Mouse (Mus musculus) R1 (cell line): ENCODE results near the gene Mbl1.
A peak's percentile ranks its signal among the peaks of the same experiment; 100 is the strongest.

Experiments
- DNase-seq: peaks from one replicate; pipeline ENCODE4 v3.0.0-alpha.2; 2018; ENCODE audit warnings: low read depth, low spot score

Mbl1 gene

GRCm38 (mm10) chr14:41151220-41151898 lies at the start of gene Mbl1:
Gene Mbl1 (plus strand): TSS chr14:41151458.
- no peak for DNase-seq

DNA sequence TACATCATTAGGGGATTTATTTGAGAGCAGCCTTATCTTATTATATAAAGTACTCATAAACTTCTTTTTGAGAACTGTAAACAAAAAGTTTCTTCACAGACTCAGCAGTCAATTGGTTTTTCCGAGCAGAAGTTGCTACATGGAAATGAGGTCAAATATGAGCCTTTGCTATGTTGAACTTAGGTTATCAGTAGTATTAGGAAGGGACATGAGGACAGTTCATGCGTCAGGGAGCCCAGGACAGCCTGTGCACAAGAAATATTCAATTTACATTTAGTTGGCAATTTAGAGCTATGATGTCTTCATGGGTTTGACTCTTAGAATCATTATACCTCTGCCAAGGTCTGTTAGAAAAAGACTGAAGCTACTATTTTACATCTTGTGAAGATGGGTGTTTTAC lies 49.0 kb upstream of the Mbl1 start:
- DNase-seq, result no peak

- DNase-seq, result peak; percentile 9
Observed at GRCm38 (mm10) chr14:41104853-41105444, 46.3 kb upstream of the Mbl1 start, which contains the start of gene Mat1a. Gene Mat1a (plus strand): TSS chr14:41105035.

- DNase-seq, result no peak
Observed at GRCm38 (mm10) chr14:41111031-41111668, 40.1 kb upstream of the Mbl1 start.

DNA sequence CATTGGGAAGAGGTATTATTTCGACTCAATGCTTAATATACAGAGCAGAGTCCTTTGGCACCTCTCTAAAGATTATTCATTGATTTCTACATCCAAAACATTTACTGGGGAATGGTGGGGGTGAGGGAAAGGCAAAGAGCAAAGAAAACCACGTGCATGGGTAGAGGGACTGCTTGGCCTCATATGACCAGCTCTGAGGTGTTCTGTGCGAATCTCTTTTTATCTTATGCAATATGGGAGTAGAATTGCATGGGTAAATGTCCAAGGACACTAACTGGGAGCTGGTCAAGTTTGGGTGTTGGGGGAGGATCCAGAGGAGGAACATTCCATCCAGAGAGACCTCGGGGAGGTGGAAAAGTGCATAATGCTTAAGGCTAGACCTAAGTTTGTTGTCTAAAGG lies 38.3 kb upstream of the Mbl1 start:
- no peak for DNase-seq

- DNase-seq, result no peak
Observed at GRCm38 (mm10) chr14:41116271-41116670, 35.0 kb upstream of the Mbl1 start.

DNA sequence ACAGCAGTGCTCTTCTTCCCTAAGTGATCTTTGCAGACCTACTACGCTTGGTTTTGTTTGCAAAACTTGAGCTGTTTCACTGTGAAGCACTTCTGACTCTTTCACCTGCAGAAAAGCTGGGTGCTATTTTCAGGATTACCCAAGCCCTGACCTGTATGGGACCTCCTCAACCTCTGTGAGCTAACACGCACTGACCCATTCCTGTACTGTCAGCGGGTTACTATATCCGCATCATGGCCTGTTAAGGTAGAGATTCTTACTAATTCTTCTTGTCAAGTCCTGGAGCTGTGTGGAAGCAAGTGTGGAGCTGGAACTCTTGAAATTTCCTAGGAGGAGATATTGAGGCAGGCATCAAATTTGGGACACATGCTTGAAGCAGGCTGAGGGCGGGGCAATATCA lies 26.6 kb upstream of the Mbl1 start:
- DNase-seq, result no peak

- peak; percentile 73 for DNase-seq
Observed at GRCm38 (mm10) chr14:41127997-41128396, 23.3 kb upstream of the Mbl1 start.

DNA sequence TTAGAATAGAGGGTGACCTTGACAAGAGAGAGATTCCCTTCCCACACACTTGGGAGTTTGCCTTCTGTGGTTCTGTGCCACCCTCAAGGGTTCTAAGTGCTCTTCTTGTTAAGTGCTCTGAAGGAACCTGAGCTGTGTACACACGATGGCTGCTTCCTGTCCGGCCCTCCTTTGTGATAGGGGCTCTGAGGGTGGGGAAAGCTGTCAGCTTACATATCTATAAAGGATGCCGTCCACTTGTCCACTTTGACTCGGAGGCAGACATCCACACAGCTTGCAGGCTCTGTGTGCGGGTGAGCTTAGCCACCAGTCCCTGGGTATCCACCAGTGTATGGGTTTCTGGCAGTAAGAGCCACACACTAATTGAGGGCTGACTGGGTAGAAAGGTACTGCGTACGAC lies 19.7 kb upstream of the Mbl1 start, which contains the start of gene Sftpa1:
Gene Sftpa1, plus strand, starts transcription at position 243 of the 400 bp plus-strand sequence.
- DNase-seq, result no peak

DNA sequence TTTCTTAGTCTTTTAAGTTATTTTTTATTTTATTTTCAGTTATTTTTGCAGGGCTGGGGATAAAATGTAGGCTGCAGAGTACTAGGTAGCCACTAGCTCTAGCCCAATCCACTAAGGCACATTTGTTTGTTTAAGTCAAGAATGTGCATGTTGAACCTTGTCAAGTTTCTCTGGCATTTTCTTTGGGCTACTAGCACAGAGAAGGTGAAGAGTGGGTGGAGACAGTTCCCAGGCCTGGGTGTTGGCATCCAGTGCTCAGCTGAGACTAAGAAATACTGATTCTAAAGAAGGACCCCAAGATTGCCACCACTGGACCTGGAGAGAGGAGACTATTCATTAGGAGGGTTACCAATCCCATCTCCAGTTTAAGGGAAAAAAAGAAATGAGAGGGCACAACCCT lies 14.3 kb upstream of the Mbl1 start:
- no peak for DNase-seq

DNA sequence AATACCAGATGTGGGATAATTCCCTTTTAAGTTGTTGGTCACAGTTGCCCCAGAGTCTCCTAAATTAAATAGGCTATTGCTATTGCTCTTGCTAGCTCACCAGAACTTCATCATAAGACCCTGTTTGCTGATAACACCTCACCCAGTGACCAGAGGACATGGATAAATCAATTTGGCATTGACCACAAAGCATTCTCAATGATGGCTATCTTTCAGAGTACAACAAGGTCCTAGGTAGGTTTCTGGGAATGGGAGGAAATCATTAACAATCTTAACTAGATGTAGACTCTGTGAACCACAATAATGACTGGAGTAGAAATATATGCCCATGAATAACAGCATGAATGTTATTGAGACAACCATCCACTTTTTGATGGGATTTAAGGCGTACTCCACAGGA lies 10.6 kb upstream of the Mbl1 start:
- no peak for DNase-seq

DNA sequence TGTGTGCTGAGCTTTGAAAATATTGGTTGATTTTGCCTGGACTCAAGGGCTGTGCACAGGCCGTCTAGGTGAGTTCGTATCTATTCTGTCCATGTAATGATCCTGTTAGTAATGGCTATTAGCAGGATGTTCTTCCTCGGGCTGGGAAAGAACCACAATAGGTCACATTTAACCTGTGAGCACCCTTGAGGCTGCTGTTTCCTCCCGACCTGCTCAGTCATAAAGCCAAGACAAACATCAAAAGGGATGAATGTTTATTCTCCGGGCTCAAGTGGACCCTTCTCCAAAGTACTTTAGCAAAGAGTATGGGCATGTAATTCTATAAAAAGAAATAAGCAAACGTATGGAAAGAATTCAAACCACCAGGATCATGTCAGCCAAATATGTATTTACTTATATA lies 5.2 kb upstream of the Mbl1 start:
- no peak for DNase-seq

- DNase-seq, result no peak
Observed at GRCm38 (mm10) chr14:41146922-41147321, 4.3 kb upstream of the Mbl1 start.

- DNase-seq, result no peak
Observed at GRCm38 (mm10) chr14:41147356-41147755, 3.9 kb upstream of the Mbl1 start.

DNA sequence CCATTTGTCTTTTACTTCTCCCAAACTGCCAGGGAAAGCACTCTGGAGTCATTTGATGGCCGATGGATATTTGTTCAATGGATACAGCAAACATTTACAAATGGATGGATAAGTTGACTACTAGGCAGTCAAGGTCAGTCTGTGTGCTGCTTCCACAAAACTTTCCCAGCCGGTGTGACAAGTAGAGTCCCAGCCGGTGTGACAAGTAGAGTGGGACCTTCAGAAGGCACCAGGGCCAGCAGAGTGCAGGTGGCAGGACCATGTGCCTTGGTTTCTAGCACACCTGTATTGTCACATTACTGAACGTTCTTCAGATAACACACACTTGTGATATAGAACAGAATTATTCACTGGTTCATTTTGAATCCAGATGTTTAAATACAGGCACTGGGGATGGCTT lies 8.8 kb downstream of the Mbl1 start:
- no peak for DNase-seq

- DNase-seq, result no peak
Observed at GRCm38 (mm10) chr14:41160743-41161142, 9.5 kb downstream of the Mbl1 start.

DNA sequence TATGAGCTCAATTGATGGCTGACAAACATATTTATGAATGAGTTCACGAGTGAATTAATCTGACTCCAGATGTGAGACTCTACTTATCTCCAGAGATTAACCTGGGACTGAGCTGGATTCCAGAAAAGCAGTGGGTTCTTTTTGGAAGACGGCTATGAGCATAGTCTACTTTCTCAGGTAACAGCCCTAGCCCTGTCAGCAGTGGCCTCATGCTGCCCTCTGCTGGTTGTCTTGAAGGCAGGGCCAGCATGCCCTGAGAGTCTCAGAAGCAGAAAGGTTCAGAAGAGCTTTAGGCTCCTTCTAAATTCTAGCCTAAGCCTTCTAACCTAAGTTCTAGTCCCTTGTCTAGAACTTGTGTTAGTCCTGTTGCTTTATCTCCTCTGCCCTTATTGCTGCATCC lies 11.4 kb downstream of the Mbl1 start:
- DNase-seq, result peak; percentile 55

DNA sequence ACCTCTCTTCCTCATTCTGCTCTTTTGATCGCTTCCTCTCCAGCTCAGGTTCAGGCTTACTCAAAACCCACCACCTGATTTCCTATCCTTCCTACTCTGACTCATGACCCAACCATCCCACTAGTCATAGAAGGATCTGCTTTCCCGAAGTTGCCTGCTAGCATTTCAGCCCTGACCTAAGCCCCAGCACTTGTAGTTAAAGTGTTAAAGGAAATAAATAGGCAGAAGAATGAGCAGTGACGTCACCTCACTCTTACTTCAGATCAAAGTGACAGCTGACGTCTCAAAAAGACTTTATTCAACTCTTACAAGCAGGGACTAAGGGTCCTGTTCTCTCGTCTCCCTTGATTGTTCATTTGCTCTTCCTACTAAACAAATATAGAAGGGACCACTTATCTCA lies 16.0 kb downstream of the Mbl1 start:
- no peak for DNase-seq

DNA sequence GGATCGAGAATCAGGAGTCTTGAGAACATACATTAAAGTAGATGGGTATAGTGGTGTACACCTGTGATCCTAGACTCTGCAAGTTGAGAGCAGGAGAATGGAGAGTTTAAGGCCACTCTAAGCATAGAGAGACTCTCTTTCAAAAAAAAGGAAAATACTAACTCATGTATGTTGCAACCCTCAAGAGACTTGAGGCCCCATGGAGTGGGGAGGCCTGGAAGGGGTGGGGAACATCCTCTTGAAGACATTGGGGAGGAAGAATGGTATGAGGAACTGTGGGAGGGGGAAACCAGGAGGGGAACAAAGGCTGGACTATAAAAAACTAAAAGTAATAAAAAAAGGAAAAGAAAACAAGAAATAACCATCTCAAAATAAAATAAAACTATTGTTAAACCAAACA lies 17.3 kb downstream of the Mbl1 start:
- DNase-seq, result no peak

- no peak for DNase-seq
Observed at GRCm38 (mm10) chr14:41170514-41170913, 19.3 kb downstream of the Mbl1 start.

DNA sequence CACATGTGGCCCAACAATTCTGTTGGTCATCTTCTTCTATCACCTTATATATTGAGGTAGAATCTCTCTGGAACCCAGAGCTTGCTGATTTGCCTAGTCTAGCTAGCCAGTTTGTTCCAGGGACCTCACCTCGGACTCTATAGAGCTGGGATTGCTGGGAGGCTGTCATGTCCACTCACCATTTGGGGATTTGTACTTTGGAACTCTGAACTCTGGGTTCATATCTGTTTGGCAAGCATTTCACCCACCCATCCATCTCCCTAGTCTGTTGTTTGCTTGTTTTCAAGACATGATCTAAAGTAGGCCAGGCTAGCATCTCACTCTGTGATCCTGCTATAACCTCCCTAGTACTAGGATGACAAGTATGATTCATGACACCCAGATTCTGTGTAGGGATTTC lies 23.5 kb downstream of the Mbl1 start:
- DNase-seq, result no peak

- DNase-seq, result peak; percentile 65
Observed at GRCm38 (mm10) chr14:41185059-41185821, 34.0 kb downstream of the Mbl1 start, which contains the start of gene Sftpd. Gene Sftpd (minus strand): TSS chr14:41185149.
